Mouse (Mus musculus) colon, adult 2 months (tissue): ENCODE data around the gene Irf6. TPM values are rescaled to one million over a fixed set of nuclear protein-coding genes. Genes with fewer than 3 reads are reported as not detected.

Source experiments
- polyA plus RNA-seq: library from polyadenylated mRNA; depleted of rRNA; stranded (reverse); fragments of >200 nt; gene quantifications from 2 replicates; pipeline ENCODE4 v1.2.3, GENCODE M21; 2012; rRNA removed

Gene Irf6
- polyA plus RNA-seq: 81.4 and 104 TPM in 2 replicates

GRCm38 (mm10) chr1:193152872-193153271, at the start of gene Irf6:
Gene Irf6 (plus strand): TSS chr1:193153111.

GRCm38 (mm10) chr1:193129786-193130455, 23.0 kb upstream of the Irf6 start, which contains the start of gene Diexf:
Gene Diexf (minus strand): TSS chr1:193130272.

GRCm38 (mm10) chr1:193167746-193168145, 14.8 kb downstream of the Irf6 start, which contains the start of gene A130010J15Rik:
Gene A130010J15Rik (plus strand): TSS chr1:193168046.

GRCm38 (mm10) chr1:193201383-193201778, 48.5 kb downstream of the Irf6 start, which contains the start of gene Traf3ip3:
Gene Traf3ip3 (minus strand): TSS chr1:193201703.

GRCm38 (mm10) chr1:193207503-193207902, 54.6 kb downstream of the Irf6 start, which contains the start of gene Lamb3:
Gene Lamb3 (plus strand): TSS chr1:193207699.

Other genes with a start within 250 kb of the Irf6 start
- 0.03 and 0.06 TPM in 2 replicates for gene Syt14, start 117.3 kb upstream of the Irf6 start, polyA plus RNA-seq
- gene Diexf, start 22.8 kb upstream of the Irf6 start, polyA plus RNA-seq: 6.7 and 9.0 TPM in 2 replicates
- gene A130010J15Rik, start 14.9 kb downstream of the Irf6 start, polyA plus RNA-seq: 2.8 and 3.6 TPM in 2 replicates
- 1.4 and 2.5 TPM in 2 replicates for gene Traf3ip3, start 48.6 kb downstream of the Irf6 start, polyA plus RNA-seq
- 90.3 and 102 TPM in 2 replicates for gene Lamb3, start 54.6 kb downstream of the Irf6 start, polyA plus RNA-seq
- gene Hsd11b1, start 111.0 kb downstream of the Irf6 start, polyA plus RNA-seq: 5.0 and 8.3 TPM in 2 replicates
- gene G0s2, start 120.1 kb downstream of the Irf6 start, polyA plus RNA-seq: 33.3 and 41.1 TPM in 2 replicates
- gene Camk1g, start 217.2 kb downstream of the Irf6 start, polyA plus RNA-seq: 0.40 and 0.45 TPM in 2 replicates